Mouse (Mus musculus): Measurements from ENCODE around the gene Lrfn3. TPM values are rescaled to one million over a fixed set of nuclear protein-coding genes. Genes with fewer than 3 reads are reported as not detected.

Lrfn3 gene
- 15.2 and 15.7 TPM in 2 replicates for polyA plus RNA-seq (2015; fragmentation: Nextera tagmentation; extraction: Ambion mirVana)

DNA sequence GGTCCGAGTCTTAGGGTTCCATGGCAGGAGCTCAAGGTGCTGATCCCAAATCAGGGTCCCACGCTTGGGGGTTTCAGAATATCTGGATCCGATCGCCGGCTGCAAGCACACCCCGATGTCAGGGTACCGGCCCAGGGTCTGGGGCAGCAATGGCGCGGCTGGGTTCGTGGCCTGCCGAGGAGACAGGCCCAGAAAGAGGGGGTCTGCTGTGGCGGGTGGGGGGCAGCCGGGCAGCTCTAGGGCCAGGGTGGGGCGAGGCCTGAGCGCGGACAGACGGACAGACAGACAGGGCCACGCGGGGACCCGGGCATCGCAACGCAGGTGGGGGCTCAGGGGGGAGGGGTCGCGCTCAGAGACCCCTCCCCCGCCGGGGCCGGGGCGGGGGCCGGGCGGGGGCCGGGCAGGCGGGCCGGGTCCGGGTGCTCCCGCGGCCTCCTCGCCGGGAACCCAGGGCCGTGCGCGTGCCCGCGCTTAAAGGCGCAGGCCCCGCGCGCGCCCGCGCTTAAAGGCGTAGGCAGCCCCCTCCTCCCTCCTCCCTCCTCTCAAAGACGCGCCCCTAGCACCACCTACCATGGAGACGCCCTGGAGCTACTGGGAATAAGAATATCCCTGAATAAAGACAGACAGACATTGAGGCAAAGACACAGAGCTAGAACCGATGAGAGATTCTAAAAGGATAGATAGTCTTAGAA, at the start of gene Lrfn3:
Lrfn3 (minus strand) TSS at position 121 of the 692 bp plus-strand sequence.
- Histone ChIP-seq H3K36me3 (ENCODE audit: control insufficient read depth, insufficient read depth, low read length) (peaks cover 15% of the 10 kb centered on the region), H3K9me3 (replicated peaks; ENCODE audit: control insufficient read depth, low read length, poor library complexity, severe bottlenecking) (no peaks in the 10 kb centered on the region), H3K4me2 (ENCODE audit: low read length) (peak within 1 kb of the TSS; percentile 70), H3K4me3 (ENCODE audit: low read depth, low read length) (peak within 1 kb of the TSS; percentile 77), H3K9ac (ENCODE audit: low read depth, low read length) (peak within 1 kb of the TSS; percentile 96), H3K4me1 (ENCODE audit: control insufficient read depth, insufficient read depth, low read length) (peaks cover 41% of the 10 kb centered on the region), H3K27ac (ENCODE audit: low read length) (peak within 1 kb of the TSS; percentile 62), H3K27me3 (ENCODE audit: control insufficient read depth, insufficient read depth, low read depth, low read length) (no peaks in the 10 kb centered on the region)
- peak; percentile 70 for ATAC-seq
- under 1% methylated on average over 36 of the region's 55 CpGs for WGBS

DNA sequence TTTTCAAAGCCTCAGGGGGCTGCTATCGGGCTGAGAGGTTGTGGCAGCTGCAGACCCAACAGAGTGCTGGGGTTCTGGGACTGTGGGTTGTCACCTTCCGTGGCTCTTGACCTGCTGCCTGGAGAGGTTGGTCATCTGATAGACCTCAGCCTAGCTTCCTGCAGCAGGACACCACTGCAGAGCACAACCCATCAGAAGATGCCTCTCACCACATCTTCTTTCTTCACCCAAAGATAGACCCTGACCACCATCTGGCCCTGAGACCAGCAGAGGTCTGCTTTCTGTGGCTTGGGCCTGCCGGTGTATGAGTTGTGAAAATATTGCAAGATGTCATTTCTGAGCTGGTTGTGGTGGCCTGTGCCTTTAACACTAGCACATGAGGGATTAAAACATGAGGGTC, 48.5 kb upstream of the Lrfn3 start:
- H3K4me3 ChIP-seq (ENCODE audit: low read depth, low read length): no peak overlapping the region
- H3K36me3 ChIP-seq (ENCODE audit: control insufficient read depth, insufficient read depth, low read length): no peaks in the 10 kb centered on the region
- H3K9ac ChIP-seq (ENCODE audit: low read depth, low read length): no peak overlapping the region
- H3K4me2 ChIP-seq (ENCODE audit: low read length): no peak overlapping the region
- WGBS: 84% methylated on average over 3 of the region's 3 CpGs
- no peak for ATAC-seq
- H3K9me3 ChIP-seq (replicated peaks; ENCODE audit: control insufficient read depth, low read length, poor library complexity, severe bottlenecking): peaks cover 3% of the 10 kb centered on the region; the same call in 1 of the 2 replicates
- H3K27me3 ChIP-seq (ENCODE audit: control insufficient read depth, insufficient read depth, low read depth, low read length): no peaks in the 10 kb centered on the region; the same call in 1 of the 2 replicates
- H3K27ac ChIP-seq (ENCODE audit: low read length): no peak overlapping the region
- no peaks in the 10 kb centered on the region for H3K4me1 ChIP-seq (ENCODE audit: control insufficient read depth, insufficient read depth, low read length)

DNA sequence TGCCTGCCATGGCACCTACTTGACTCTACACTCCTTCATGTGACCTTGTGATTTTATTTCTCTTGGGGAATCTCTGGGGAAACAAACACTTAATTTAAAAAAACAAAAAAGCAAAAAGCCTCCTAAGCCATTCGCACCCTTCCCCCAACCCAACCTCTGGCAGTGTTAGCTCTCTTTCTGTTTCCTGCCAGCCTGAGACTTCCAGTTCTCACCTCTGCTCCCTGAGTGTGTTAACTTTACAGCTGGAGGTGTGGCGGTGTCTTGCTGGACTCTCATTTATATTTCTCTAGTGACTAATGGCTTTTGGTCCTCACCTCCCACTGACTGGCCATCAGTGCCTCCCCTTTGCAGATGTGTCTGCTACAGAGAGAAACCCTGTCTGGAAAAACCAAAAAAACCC, 47.2 kb upstream of the Lrfn3 start:
- H3K4me2 ChIP-seq (ENCODE audit: low read length): no peak overlapping the region
- H3K36me3 ChIP-seq (ENCODE audit: control insufficient read depth, insufficient read depth, low read length): no peaks in the 10 kb centered on the region
- H3K4me3 ChIP-seq (ENCODE audit: low read depth, low read length): no peak overlapping the region
- H3K27me3 ChIP-seq (ENCODE audit: control insufficient read depth, insufficient read depth, low read depth, low read length): no peaks in the 10 kb centered on the region; the same call in 1 of the 2 replicates
- no peak overlapping the region for H3K27ac ChIP-seq (ENCODE audit: low read length)
- H3K4me1 ChIP-seq (ENCODE audit: control insufficient read depth, insufficient read depth, low read length): no peaks in the 10 kb centered on the region
- H3K9me3 ChIP-seq (replicated peaks; ENCODE audit: control insufficient read depth, low read length, poor library complexity, severe bottlenecking): 0 out of 2 replicates have a peak, but pooled peaks cover 1% of the 10 kb centered on the region
- WGBS: 87% methylated on average over 2 of the region's 2 CpGs
- H3K9ac ChIP-seq (ENCODE audit: low read depth, low read length): no peak overlapping the region
- no peak for ATAC-seq

DNA sequence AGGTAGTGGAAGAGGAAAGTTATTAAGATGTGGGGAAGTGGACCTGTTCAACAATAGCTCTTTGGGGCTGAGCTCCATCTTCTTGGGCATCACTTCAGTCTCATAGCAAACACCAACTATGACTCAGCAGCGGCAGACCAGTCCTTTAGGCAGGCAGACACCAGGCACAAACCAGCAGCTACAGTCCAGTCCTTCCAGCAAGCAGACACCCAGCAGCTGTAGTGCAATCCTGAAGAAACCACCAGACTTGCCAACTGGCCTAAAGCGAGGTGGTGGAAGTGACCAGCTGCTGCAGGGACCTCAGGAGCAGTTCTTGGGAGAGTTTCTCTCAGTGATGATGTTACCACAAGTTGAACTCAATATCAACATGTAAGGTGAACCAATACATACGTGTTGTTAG, 46.1 kb upstream of the Lrfn3 start:
- WGBS: 88% methylated on average over 3 of the region's 3 CpGs
- ATAC-seq: no peak

DNA sequence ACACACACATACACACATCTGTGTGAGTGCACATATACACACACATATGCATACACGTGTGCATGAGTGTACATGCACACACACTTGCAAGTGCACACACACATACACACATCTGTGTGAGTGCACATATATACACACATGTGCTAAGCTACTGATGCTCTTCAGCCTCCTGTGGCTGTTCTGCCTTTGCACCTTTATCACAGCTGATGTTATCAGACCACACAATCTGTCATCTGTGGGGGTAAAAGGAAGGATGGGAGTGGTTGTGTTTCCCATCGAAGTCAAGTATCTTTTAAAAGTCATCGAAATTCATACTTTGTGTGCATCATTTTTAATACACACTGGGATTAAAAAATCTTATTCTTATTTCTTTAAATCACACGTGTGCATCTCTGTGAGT, 39.8 kb upstream of the Lrfn3 start:
- ATAC-seq: no peak
- Histone ChIP-seq H3K4me2 (ENCODE audit: low read length) (no peak overlapping the region), H3K4me1 (ENCODE audit: control insufficient read depth, insufficient read depth, low read length) (peaks cover 4% of the 10 kb centered on the region; the same call in 1 of the 2 replicates), H3K9me3 (replicated peaks; ENCODE audit: control insufficient read depth, low read length, poor library complexity, severe bottlenecking) (no peaks in the 10 kb centered on the region), H3K27ac (ENCODE audit: low read length) (no peak overlapping the region), H3K36me3 (ENCODE audit: control insufficient read depth, insufficient read depth, low read length) (no peaks in the 10 kb centered on the region), H3K9ac (ENCODE audit: low read depth, low read length) (no peak overlapping the region), H3K4me3 (ENCODE audit: low read depth, low read length) (no peak overlapping the region), H3K27me3 (ENCODE audit: control insufficient read depth, insufficient read depth, low read depth, low read length) (no peaks in the 10 kb centered on the region)
- 73% methylated on average over 4 of the region's 4 CpGs for WGBS

More for the DNA sequence above, 46.1 kb upstream of the Lrfn3 start:
- no peaks in the 10 kb centered on the region for H3K36me3 ChIP-seq (ENCODE audit: control insufficient read depth, insufficient read depth, low read length)
- no peak overlapping the region for H3K27ac ChIP-seq (ENCODE audit: low read length)
- H3K4me3 ChIP-seq (ENCODE audit: low read depth, low read length): no peak overlapping the region
- H3K9me3 ChIP-seq (replicated peaks; ENCODE audit: control insufficient read depth, low read length, poor library complexity, severe bottlenecking): no peaks in the 10 kb centered on the region
- no peak overlapping the region for H3K9ac ChIP-seq (ENCODE audit: low read depth, low read length)
- H3K4me1 ChIP-seq (ENCODE audit: control insufficient read depth, insufficient read depth, low read length): no peaks in the 10 kb centered on the region
- no peaks in the 10 kb centered on the region; the same call in 1 of the 2 replicates for H3K27me3 ChIP-seq (ENCODE audit: control insufficient read depth, insufficient read depth, low read depth, low read length)
- H3K4me2 ChIP-seq (ENCODE audit: low read length): no peak overlapping the region

DNA sequence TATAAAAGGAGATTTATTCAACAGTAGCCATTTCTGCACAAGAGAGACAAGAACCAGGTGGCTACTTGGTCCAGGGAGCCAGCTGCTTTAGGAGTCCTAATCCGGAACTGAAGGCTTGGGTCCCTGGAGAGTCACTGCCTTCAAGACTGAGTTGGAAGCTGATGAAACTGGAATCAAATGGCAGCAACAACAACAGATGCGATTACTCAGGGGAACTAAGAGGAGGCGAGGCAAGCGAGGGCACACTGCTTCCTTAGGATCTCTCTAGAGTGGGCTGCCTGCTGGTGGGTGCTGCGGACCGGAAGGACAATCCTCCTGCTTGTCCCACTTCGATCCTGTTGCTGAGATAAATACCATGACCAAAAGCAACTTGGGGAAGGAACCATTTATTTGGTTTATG, 37.1 kb upstream of the Lrfn3 start:
- no peak for ATAC-seq
- no peaks in the 10 kb centered on the region for H3K9me3 ChIP-seq (replicated peaks; ENCODE audit: control insufficient read depth, low read length, poor library complexity, severe bottlenecking)
- H3K27ac ChIP-seq (ENCODE audit: low read length): no peak overlapping the region
- no peaks in the 10 kb centered on the region for H3K27me3 ChIP-seq (ENCODE audit: control insufficient read depth, insufficient read depth, low read depth, low read length)
- H3K36me3 ChIP-seq (ENCODE audit: control insufficient read depth, insufficient read depth, low read length): no peaks in the 10 kb centered on the region
- H3K4me2 ChIP-seq (ENCODE audit: low read length): no peak overlapping the region
- H3K4me1 ChIP-seq (ENCODE audit: control insufficient read depth, insufficient read depth, low read length): peaks cover 4% of the 10 kb centered on the region; the same call in 1 of the 2 replicates
- 35% methylated on average over 7 of the region's 7 CpGs for WGBS
- H3K9ac ChIP-seq (ENCODE audit: low read depth, low read length): no peak overlapping the region
- no peak overlapping the region for H3K4me3 ChIP-seq (ENCODE audit: low read depth, low read length)

DNA sequence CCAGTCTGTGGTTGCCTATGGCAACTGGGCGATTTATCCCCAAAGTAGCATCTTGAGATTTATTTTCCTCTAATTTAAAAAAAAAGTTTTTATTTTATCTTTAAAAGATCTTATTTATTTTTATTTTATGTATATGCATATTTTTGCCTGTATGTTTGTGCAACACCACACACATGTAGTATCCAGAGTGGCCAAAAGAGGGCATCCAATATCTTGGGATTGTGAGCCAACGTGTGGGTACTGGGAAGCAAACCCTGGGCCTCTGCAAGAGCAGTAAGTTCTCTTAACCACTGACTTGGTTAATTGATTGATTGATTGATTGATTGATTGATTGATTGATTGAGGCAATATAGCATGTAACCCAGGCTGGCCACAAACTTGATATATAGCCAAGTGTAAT, 32.3 kb upstream of the Lrfn3 start:
- Histone ChIP-seq H3K27ac (ENCODE audit: low read length) (no peak overlapping the region), H3K36me3 (ENCODE audit: control insufficient read depth, insufficient read depth, low read length) (no peaks in the 10 kb centered on the region), H3K4me1 (ENCODE audit: control insufficient read depth, insufficient read depth, low read length) (peaks cover 4% of the 10 kb centered on the region; the same call in 1 of the 2 replicates), H3K9ac (ENCODE audit: low read depth, low read length) (no peak overlapping the region), H3K4me2 (ENCODE audit: low read length) (no peak overlapping the region), H3K4me3 (ENCODE audit: low read depth, low read length) (no peak overlapping the region), H3K9me3 (replicated peaks; ENCODE audit: control insufficient read depth, low read length, poor library complexity, severe bottlenecking) (no peaks in the 10 kb centered on the region), H3K27me3 (ENCODE audit: control insufficient read depth, insufficient read depth, low read depth, low read length) (no peaks in the 10 kb centered on the region)
- 39% methylated on average over 2 of the region's 2 CpGs for WGBS
- ATAC-seq: no peak

DNA sequence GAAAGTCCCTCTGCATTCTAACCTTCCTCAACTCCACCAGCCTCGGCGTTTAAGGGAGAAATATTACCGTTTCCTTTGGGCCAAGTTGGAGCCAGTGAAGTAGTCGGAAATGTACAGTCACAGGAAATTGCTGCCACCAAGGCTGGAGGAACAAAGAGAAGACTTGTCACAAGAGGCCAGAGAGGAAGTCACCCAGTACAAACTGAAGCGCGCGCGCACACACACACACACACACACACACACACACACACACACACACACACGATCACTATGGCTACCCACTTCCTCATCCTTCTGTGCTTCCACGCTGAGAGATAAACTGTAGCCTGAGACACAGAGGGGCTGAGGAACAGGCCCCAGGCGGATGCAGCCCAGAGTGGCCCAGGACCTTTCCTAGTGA, 31.8 kb upstream of the Lrfn3 start:
- Histone ChIP-seq H3K9me3 (replicated peaks; ENCODE audit: control insufficient read depth, low read length, poor library complexity, severe bottlenecking) (no peaks in the 10 kb centered on the region), H3K4me1 (ENCODE audit: control insufficient read depth, insufficient read depth, low read length) (peaks cover 4% of the 10 kb centered on the region; the same call in 1 of the 2 replicates), H3K36me3 (ENCODE audit: control insufficient read depth, insufficient read depth, low read length) (no peaks in the 10 kb centered on the region), H3K9ac (ENCODE audit: low read depth, low read length) (no peak overlapping the region), H3K4me2 (ENCODE audit: low read length) (no peak overlapping the region), H3K27me3 (ENCODE audit: control insufficient read depth, insufficient read depth, low read depth, low read length) (no peaks in the 10 kb centered on the region), H3K4me3 (ENCODE audit: low read depth, low read length) (no peak overlapping the region), H3K27ac (ENCODE audit: low read length) (no peak overlapping the region; the same call in 1 of the 2 replicates)
- ATAC-seq: no peak
- 62% methylated on average over 11 of the region's 11 CpGs for WGBS

DNA sequence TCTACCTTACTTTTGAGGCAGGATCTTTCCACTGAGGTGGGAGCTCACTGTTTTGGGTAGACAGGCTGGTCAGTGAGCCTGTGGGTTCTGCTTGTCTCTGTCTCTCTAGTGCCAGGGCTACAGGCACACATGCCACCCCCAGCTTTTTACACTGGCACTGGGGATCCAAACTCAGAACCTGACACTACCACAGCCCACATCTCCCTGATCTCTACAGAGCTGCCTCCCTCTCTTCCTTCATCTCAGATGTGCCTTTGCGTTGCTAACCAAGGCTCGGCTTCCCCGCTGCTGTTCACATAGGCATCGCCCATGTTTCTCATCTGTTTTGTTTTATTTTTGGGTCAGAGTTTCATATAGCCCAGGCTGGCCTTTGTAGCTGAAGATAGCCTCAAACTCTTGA, 31.1 kb upstream of the Lrfn3 start:
- WGBS: 89% methylated on average over 4 of the region's 4 CpGs
- no peak overlapping the region for H3K27ac ChIP-seq (ENCODE audit: low read length)
- ATAC-seq: no peak
- no peak overlapping the region for H3K9ac ChIP-seq (ENCODE audit: low read depth, low read length)
- no peaks in the 10 kb centered on the region for H3K4me1 ChIP-seq (ENCODE audit: control insufficient read depth, insufficient read depth, low read length)
- no peak overlapping the region for H3K4me3 ChIP-seq (ENCODE audit: low read depth, low read length)
- no peaks in the 10 kb centered on the region for H3K36me3 ChIP-seq (ENCODE audit: control insufficient read depth, insufficient read depth, low read length)
- H3K27me3 ChIP-seq (ENCODE audit: control insufficient read depth, insufficient read depth, low read depth, low read length): no peaks in the 10 kb centered on the region
- H3K4me2 ChIP-seq (ENCODE audit: low read length): no peak overlapping the region
- no peaks in the 10 kb centered on the region for H3K9me3 ChIP-seq (replicated peaks; ENCODE audit: control insufficient read depth, low read length, poor library complexity, severe bottlenecking)
